ENCODE assay signal across 21 mouse cellular contexts in the genomic region with DNA sequence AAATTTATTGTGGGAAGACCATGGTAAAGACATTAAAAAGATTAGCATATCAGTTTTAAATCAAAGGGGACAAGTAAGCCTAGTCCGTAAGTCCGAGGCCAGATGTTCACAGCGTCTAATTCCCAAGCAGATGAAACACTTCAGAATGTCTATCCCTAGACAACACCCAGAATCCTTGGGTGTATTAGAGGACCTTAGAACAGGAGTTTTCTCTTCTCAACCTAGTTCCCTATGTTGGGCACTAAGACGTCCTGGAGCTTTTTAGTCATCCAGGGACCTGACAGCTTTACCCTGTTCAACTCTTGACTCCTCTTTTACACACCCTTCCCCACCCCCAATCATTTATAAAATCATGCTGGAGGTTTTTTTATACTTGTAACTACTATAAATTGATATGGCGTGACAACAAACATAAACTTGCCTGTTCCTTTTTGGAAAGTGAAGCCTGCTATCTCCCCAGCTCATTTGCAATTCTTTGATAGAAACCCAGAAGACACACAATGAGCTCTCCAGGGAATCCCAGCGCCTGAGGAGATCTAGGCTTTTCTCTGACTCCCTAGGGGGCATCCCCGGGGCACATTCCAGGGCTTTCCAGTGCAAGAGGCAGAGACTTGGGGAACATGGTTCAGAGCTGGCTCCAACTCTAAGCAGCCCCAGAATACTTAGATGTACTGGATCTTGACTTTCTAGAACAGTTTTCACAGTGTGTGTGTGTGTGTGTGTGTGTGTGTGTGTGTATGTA.
DNase-seq lines count a peak whose midpoint lies in the region; ATAC-seq lines count a peak whose summit lies in the region.
"Had no signal": no experiment of that assay in that cellular context is flagged by ENCODE, and none has a peak within 500 bp of the region (broad histone marks: within the 10 kb centered on the region; RNA-seq: fewer than 3 reads in every experiment).

No protein-coding gene starts in this region.

- ATAC-seq in midbrain, embryonic 14.5 days (ENCODE audit: low FRiP score, low TSS enrichment) = no peak
- ATAC-seq in midbrain, embryonic 11.5 days (ENCODE audit: low FRiP score) = no peak
- ATAC-seq in CD4-positive, CD25-positive, alpha-beta regulatory T cell, adult 4 months = no peak
- ATAC-seq: forebrain, embryonic 15.5 days had no signal

- H3K36me3 ChIP-seq in midbrain, embryonic 14.5 days (ENCODE audit: control insufficient read depth, insufficient read depth, low read length) = no peaks in the 10 kb centered on the region
- 0 out of 2 replicates have a peak, but pooled peaks cover 2% of the 10 kb centered on the region for H3K36me3 ChIP-seq in midbrain, embryonic 11.5 days (ENCODE audit: control insufficient read depth, insufficient read depth, low read length)
- H3K36me3 ChIP-seq: embryonic facial prominence, embryonic 13.5 days; forebrain, embryonic 15.5 days; hindbrain, embryonic 12.5 days; lung, embryonic 15.5 days had no signal

- H3K27ac ChIP-seq in midbrain, embryonic 14.5 days (replicated peaks; ENCODE audit: low read depth, low read length) = no peak overlapping the region
- H3K27ac ChIP-seq in midbrain, embryonic 11.5 days (ENCODE audit: low read depth, low read length) = no peak overlapping the region
- H3K27ac ChIP-seq: embryonic facial prominence, embryonic 13.5 days; forebrain, embryonic 15.5 days; hindbrain, embryonic 12.5 days; lung, embryonic 15.5 days had no signal

- H3K4me1 ChIP-seq in midbrain, embryonic 14.5 days (ENCODE audit: control insufficient read depth, insufficient read depth, low read length) = peaks cover 12% of the 10 kb centered on the region; the same call in 1 of the 2 replicates
- H3K4me1 ChIP-seq in midbrain, embryonic 11.5 days (ENCODE audit: control insufficient read depth, insufficient read depth, low read length) = peaks cover 14% of the 10 kb centered on the region

- peak; percentile 28 for DNase-seq in adrenal gland, postnatal 14 days
- no peak for DNase-seq in adrenal gland, postnatal 10 days
- DNase-seq in kidney, postnatal 10 days = peak; percentile 32
- DNase-seq in kidney, adult 11 months = no peak
- DNase-seq in midbrain, embryonic 14.5 days = peak; percentile 47
- DNase-seq in midbrain, embryonic 11.5 days (ENCODE audit: low spot score, missing footprints) = no peak
- peak; percentile 9 to 25 for DNase-seq in kidney, postnatal 4 days
- DNase-seq: adrenal gland, adult 8-10 months; cerebellum, adult 9-11 months; gastrocnemius, postnatal 36 days; heart, postnatal 14 days; right cerebral cortex, adult 18-20 months; thymus, postnatal 14 days had no signal

- no peak overlapping the region for H3K9ac ChIP-seq in midbrain, embryonic 14.5 days (replicated peaks; ENCODE audit: low read length)
- no peak overlapping the region for H3K9ac ChIP-seq in midbrain, embryonic 11.5 days (ENCODE audit: low read length)
- H3K9ac ChIP-seq: embryonic facial prominence, embryonic 13.5 days; forebrain, embryonic 15.5 days; hindbrain, embryonic 12.5 days; lung, embryonic 15.5 days had no signal

- H3K27me3 ChIP-seq in midbrain, embryonic 14.5 days (ENCODE audit: control insufficient read depth, insufficient read depth, low read length) = no peaks in the 10 kb centered on the region
- H3K27me3 ChIP-seq in midbrain, embryonic 11.5 days (ENCODE audit: control insufficient read depth, insufficient read depth, low read length) = no peaks in the 10 kb centered on the region
- H3K27me3 ChIP-seq: CH12.LX; embryonic facial prominence, embryonic 13.5 days; forebrain, embryonic 15.5 days; hindbrain, embryonic 12.5 days; lung, embryonic 15.5 days had no signal

- H3K4me3 ChIP-seq in midbrain, embryonic 14.5 days (replicated peaks; ENCODE audit: low read depth, low read length) = no peak overlapping the region
- no peak overlapping the region for H3K4me3 ChIP-seq in midbrain, embryonic 11.5 days (ENCODE audit: low read depth, low read length)
- H3K4me3 ChIP-seq: embryonic facial prominence, embryonic 13.5 days; forebrain, embryonic 15.5 days; hindbrain, embryonic 12.5 days; lung, embryonic 15.5 days had no signal

- WGBS in midbrain, embryonic 14.5 days = 17% methylated on average over 7 of the region's 7 CpGs
- 25% methylated on average over 7 of the region's 7 CpGs for WGBS in midbrain, embryonic 11.5 days

- H3K4me2 ChIP-seq in midbrain, embryonic 14.5 days (ENCODE audit: low read length) = no peak overlapping the region
- H3K4me2 ChIP-seq in midbrain, embryonic 11.5 days = no peak overlapping the region
- H3K4me2 ChIP-seq: embryonic facial prominence, embryonic 13.5 days; forebrain, embryonic 15.5 days; heart, embryonic 11.5 days; hindbrain, embryonic 12.5 days; liver, embryonic 11.5 days; lung, embryonic 15.5 days had no signal

- no peaks in the 10 kb centered on the region for H3K9me3 ChIP-seq in midbrain, embryonic 14.5 days (ENCODE audit: control insufficient read depth, low read length)
- H3K9me3 ChIP-seq in midbrain, embryonic 11.5 days (ENCODE audit: control insufficient read depth, low read length) = no peaks in the 10 kb centered on the region
- H3K9me3 ChIP-seq: embryonic facial prominence, embryonic 13.5 days; forebrain, embryonic 15.5 days; hindbrain, embryonic 12.5 days; lung, embryonic 15.5 days had no signal

Comparison
In these comparisons a context has a peak if more than half of its experiments do, and no peak if none do; other contexts are left out.
1. DNase-seq: peak in adrenal gland, postnatal 14 days (single experiment), kidney, postnatal 10 days (single experiment), midbrain, embryonic 14.5 days (single experiment) and kidney, postnatal 4 days (2 of 2); none in adrenal gland, postnatal 10 days (single experiment), kidney, adult 11 months (single experiment) and midbrain, embryonic 11.5 days (single experiment).